Mouse (Mus musculus) stomach, postnatal 0 days (tissue): ENCODE data around the gene Rasgrp2.

Experiments used
- CTCF ChIP-seq: IDR thresholded peaks from 2 replicates; pipeline ENCODE4 v1.5.1; 2016; ENCODE audit warnings: antibody characterized with exemption, low read depth, mild to moderate bottlenecking, moderate library complexity
- EP300 ChIP-seq: optimal IDR thresholded peaks from 2 replicates; pipeline ENCODE3; 2016; ENCODE audit warnings: antibody characterized with exemption

GRCm38 (mm10) chr19:6361291-6361690 is 37.8 kb upstream of the Rasgrp2 start:
- no peak for TF ChIP-seq CTCF
- TF ChIP-seq EP300 = no peak
